Mouse (Mus musculus) hindbrain, embryonic 14.5 days (tissue): ENCODE measurements around the gene Cdc6. TPM values are rescaled to one million over a fixed set of nuclear protein-coding genes. Genes with fewer than 3 reads are reported as not detected.
A peak's percentile ranks its signal among the peaks of the same experiment; 100 is the strongest.

Experiments used
- ATAC-seq: fragments of 200-750 bp; cut with Nextera tagmentation; 2 replicates; pipeline ENCODE4 v1.8.0; 2017; ENCODE audit warnings: moderate number of reproducible peaks, mild to moderate bottlenecking, moderate TSS enrichment, moderate library complexity; ENCODE audit not compliant: low FRiP score
- DNase-seq: peaks from one replicate; pipeline ENCODE4 v3.0.0-alpha.2; 2015; ENCODE audit warnings: low spot score
- H3K27ac ChIP-seq: fragments of 300-500 bp; sonication (generic); 2 replicates; pipeline ENCODE4 v1.5.1; 2014; ENCODE audit warnings: mild to moderate bottlenecking, moderate library complexity
- H3K27me3 ChIP-seq: fragments of 300-500 bp; sonication (generic); 2 replicates; pipeline ENCODE4 v1.6.1; 2014; ENCODE audit warnings: mild to moderate bottlenecking, low read length, mixed read lengths; ENCODE audit not compliant: control insufficient read depth, insufficient read depth
- H3K36me3 ChIP-seq: fragments of 300-500 bp; sonication (generic); replicated peaks from 2 replicates; pipeline ENCODE4 v1.6.1; 2014; ENCODE audit not compliant: control insufficient read depth, insufficient read depth
- H3K4me1 ChIP-seq: fragments of 300-500 bp; sonication (generic); replicated peaks from 2 replicates; pipeline ENCODE4 v1.6.1; 2014; ENCODE audit warnings: antibody characterized with exemption, low read length, mixed read lengths; ENCODE audit not compliant: control insufficient read depth, insufficient read depth
- H3K4me2 ChIP-seq: fragments of 300-500 bp; sonication (generic); replicated peaks from 2 replicates; pipeline ENCODE4 v1.6.1; 2014; ENCODE audit warnings: mild to moderate bottlenecking, moderate library complexity
- H3K4me3 ChIP-seq: fragments of 300-500 bp; sonication (generic); replicated peaks from 2 replicates; pipeline ENCODE4 v1.5.1; 2014; ENCODE audit warnings: mild to moderate bottlenecking, low read length
- H3K9ac ChIP-seq: fragments of 300-500 bp; sonication (generic); 2 replicates; pipeline ENCODE4 v1.6.1; 2014
- H3K9me3 ChIP-seq: fragments of 300-500 bp; sonication (generic); 2 replicates; pipeline ENCODE4 v1.6.1; 2016; ENCODE audit warnings: low read length; ENCODE audit not compliant: control insufficient read depth
- WGBS: fragments of 180-500 bp; shearing (Covaris S2); extraction: QIAGEN DNeasy Blood & Tissue Kit; methylation state at CpG from one replicate; pipeline ENCODE4 v1.1.7; 2014; 5-methylcytosine and 5-hydroxymethylcytosine counted together
- polyA plus RNA-seq: library from polyadenylated mRNA; unstranded; fragments of >200 nt; fragmentation: Nextera tagmentation; extraction: Ambion mirVana; gene quantifications from 2 replicates; pipeline ENCODE4 v1.2.1, GENCODE M21; 2014

Cdc6 gene
- polyA plus RNA-seq, 1 experiment from 2014 or later = 4.3 TPM

DNA sequence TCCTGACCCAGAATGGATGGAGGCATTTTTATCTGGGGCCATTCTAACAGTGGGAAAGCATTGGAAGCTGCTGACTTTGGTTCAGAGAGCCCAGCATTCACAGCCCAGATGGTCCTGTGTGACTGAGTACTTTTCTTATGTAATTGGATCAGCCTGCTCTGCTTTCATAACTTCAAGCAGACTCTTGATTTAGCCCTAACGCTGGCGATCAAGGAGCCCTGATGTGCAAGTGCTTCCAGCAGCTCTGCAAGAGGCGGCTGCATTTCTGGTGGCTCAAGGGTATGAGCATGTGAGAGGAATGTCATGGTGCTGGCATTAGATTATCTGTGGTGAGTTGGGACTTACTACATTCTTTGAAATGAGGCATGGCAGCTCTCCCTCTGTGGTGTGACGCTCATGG, 35.6 kb upstream of the Cdc6 start:
- Histone ChIP-seq H3K9ac (peak overlapping the region; percentile 20), H3K4me1 (peaks cover 3% of the 10 kb centered on the region; the same call in 1 of the 2 replicates), H3K36me3 (peaks cover 29% of the 10 kb centered on the region), H3K9me3 (no peaks in the 10 kb centered on the region), H3K27me3 (no peaks in the 10 kb centered on the region), H3K4me2 (no peak overlapping the region), H3K27ac (no peak overlapping the region), H3K4me3 (no peak overlapping the region)
- DNase-seq = no peak
- 78% methylated on average over 4 of the region's 4 CpGs for WGBS
- no peak for ATAC-seq

- H3K27me3 ChIP-seq = no peaks in the 10 kb centered on the region
- H3K36me3 ChIP-seq = peaks cover 11% of the 10 kb centered on the region
- H3K9me3 ChIP-seq = no peaks in the 10 kb centered on the region
- WGBS = 96% methylated on average over 9 of the region's 9 CpGs
- no peak overlapping the region for H3K4me2 ChIP-seq
- H3K27ac ChIP-seq = no peak overlapping the region
- H3K9ac ChIP-seq = no peak overlapping the region
- ATAC-seq (no peak), DNase-seq (no peak)
- H3K4me3 ChIP-seq = no peak overlapping the region
- H3K4me1 ChIP-seq = no peaks in the 10 kb centered on the region
Measured at GRCm38 (mm10) chr11:98873900-98874299, 33.7 kb upstream of the Cdc6 start.

DNA sequence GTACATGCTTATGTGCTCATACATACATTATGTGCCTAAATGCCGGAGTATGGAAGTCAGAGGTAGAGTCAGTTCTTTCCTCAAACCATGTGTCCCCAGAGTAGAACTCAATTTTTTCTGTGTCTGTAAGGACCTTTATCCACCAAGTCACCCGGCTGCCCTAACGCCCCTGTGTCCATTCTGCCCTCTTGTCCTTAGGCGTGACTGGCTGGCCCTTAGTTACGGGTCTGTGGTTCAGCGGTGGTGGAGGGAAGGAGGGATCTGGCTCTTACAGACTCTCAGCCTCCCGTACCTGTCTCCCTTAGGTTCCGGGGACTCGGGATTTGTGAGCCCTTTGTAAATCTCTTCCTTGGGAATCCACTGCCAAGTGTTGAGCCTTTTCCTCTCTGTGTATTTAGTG, 30.6 kb upstream of the Cdc6 start:
- Histone ChIP-seq H3K4me2 (no peak overlapping the region), H3K9ac (no peak overlapping the region), H3K9me3 (no peaks in the 10 kb centered on the region), H3K4me1 (no peaks in the 10 kb centered on the region), H3K36me3 (no peaks in the 10 kb centered on the region; the same call in none of the 2 replicates), H3K4me3 (no peak overlapping the region), H3K27ac (no peak overlapping the region), H3K27me3 (no peaks in the 10 kb centered on the region)
- ATAC-seq (no peak), DNase-seq (no peak)
- 64% methylated on average over 9 of the region's 9 CpGs for WGBS

DNA sequence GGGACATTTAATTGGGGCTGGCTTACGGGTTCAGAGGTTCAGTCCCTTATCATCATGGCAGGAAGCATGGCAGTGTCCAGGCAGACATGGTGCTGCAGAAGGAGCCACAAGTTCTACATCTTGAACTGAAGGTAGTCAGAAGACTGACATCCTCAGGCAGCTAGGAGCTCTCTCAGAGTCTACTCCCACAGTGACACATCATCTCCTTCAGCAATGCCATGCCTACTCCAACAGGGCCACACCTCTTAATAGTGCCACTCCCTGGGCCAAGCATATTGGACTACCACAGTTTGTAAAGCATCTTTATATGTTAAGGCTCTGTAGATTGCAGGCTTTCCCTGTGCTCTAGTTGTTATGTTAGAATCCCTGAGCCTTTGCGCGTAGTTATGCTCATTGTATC, 19.9 kb upstream of the Cdc6 start:
- Histone ChIP-seq H3K9me3 (no peaks in the 10 kb centered on the region), H3K4me1 (no peaks in the 10 kb centered on the region), H3K9ac (no peak overlapping the region), H3K27me3 (no peaks in the 10 kb centered on the region), H3K4me3 (no peak overlapping the region), H3K36me3 (peaks cover 83% of the 10 kb centered on the region), H3K27ac (no peak overlapping the region), H3K4me2 (no peak overlapping the region)
- no peak for DNase-seq
- WGBS = 94% methylated on average over 3 of the region's 3 CpGs
- ATAC-seq = no peak

GRCm38 (mm10) chr11:98889077-98889476, 18.5 kb upstream of the Cdc6 start:
- H3K36me3 ChIP-seq = peaks cover 91% of the 10 kb centered on the region
- no peaks in the 10 kb centered on the region for H3K9me3 ChIP-seq
- no peak overlapping the region for H3K9ac ChIP-seq
- WGBS = 93% methylated on average over 4 of the region's 4 CpGs
- H3K27ac ChIP-seq = no peak overlapping the region
- no peaks in the 10 kb centered on the region for H3K27me3 ChIP-seq
- no peak overlapping the region for H3K4me3 ChIP-seq
- ATAC-seq (no peak), DNase-seq (no peak)
- H3K4me1 ChIP-seq = no peaks in the 10 kb centered on the region
- H3K4me2 ChIP-seq = no peak overlapping the region

- Histone ChIP-seq H3K27ac (no peak overlapping the region), H3K9ac (no peak overlapping the region), H3K4me2 (no peak overlapping the region), H3K4me3 (no peak overlapping the region), H3K27me3 (no peaks in the 10 kb centered on the region), H3K36me3 (peaks cover 94% of the 10 kb centered on the region), H3K9me3 (no peaks in the 10 kb centered on the region), H3K4me1 (no peaks in the 10 kb centered on the region)
- DNase-seq (no peak), ATAC-seq (no peak)
- WGBS = 93% methylated on average over 5 of the region's 5 CpGs
Measured at GRCm38 (mm10) chr11:98889977-98890376, 17.6 kb upstream of the Cdc6 start.

- Histone ChIP-seq H3K4me2 (no peak overlapping the region), H3K9ac (no peak overlapping the region), H3K27me3 (no peaks in the 10 kb centered on the region), H3K4me3 (no peak overlapping the region), H3K36me3 (peaks cover 97% of the 10 kb centered on the region), H3K4me1 (no peaks in the 10 kb centered on the region), H3K27ac (no peak overlapping the region), H3K9me3 (no peaks in the 10 kb centered on the region)
- DNase-seq (no peak), ATAC-seq (no peak)
- WGBS = 49% methylated on average over 5 of the region's 5 CpGs
Measured at GRCm38 (mm10) chr11:98892426-98892825, 15.2 kb upstream of the Cdc6 start.

DNA sequence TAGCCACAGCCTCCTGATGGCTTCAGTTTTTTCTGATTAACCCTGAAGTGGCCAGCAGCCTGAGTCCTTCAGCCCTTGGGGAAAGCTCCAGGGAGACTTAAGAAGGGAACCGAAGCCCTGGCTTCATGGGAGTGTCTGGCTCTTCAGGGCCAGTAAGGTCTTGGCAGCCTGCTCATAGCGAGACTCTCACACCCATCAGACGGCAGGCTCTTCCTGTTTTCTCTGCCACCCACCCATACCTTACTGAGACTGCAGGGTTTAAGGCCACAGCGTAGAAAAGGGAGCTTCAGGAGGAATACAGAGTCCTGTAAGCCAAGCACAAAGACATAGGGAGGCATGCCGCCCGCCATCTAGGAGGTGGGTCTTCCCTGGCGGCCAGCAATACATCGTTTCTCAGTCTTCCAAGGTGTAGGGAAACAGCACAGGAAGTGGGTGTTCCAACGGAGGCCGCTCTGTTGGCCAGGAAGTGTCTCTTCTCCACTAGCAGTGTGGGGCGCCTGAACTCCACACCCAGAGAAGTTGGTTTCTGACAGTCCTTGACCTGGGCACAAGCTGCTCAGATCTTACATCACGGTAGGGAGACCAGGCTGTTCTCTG, 7.0 kb upstream of the Cdc6 start:
- Histone ChIP-seq H3K27ac (no peak overlapping the region), H3K4me2 (no peak overlapping the region), H3K9ac (no peak overlapping the region), H3K4me3 (no peak overlapping the region), H3K27me3 (no peaks in the 10 kb centered on the region), H3K9me3 (no peaks in the 10 kb centered on the region), H3K36me3 (peaks cover 93% of the 10 kb centered on the region), H3K4me1 (no peaks in the 10 kb centered on the region)
- DNase-seq = no peak
- ATAC-seq = no peak
- WGBS = 86% methylated on average over 12 of the region's 12 CpGs

- Histone ChIP-seq H3K9ac (no peak overlapping the region; the same call in 1 of the 2 replicates), H3K4me1 (peaks cover 4% of the 10 kb centered on the region; the same call in 1 of the 2 replicates), H3K27me3 (no peaks in the 10 kb centered on the region), H3K4me3 (no peak overlapping the region), H3K4me2 (no peak overlapping the region), H3K9me3 (no peaks in the 10 kb centered on the region), H3K36me3 (peaks cover 76% of the 10 kb centered on the region), H3K27ac (no peak overlapping the region)
- ATAC-seq = no peak
- 12% methylated on average over 10 of the region's 10 CpGs for whole genome bisulfite sequencing
- DNase-seq = no peak
Measured at GRCm38 (mm10) chr11:98902621-98903245, 4.9 kb upstream of the Cdc6 start.
